Mouse (Mus musculus): ENCODE data around the gene Taf9. TPM values are rescaled to one million over a fixed set of nuclear protein-coding genes. Genes with fewer than 3 reads are reported as not detected.

Taf9 gene
- polyA plus RNA-seq, 2 experiments, result 10.0 to 18.0 TPM

- Histone ChIP-seq H3K4me3 (ENCODE audit: insufficient read depth in 1 of 2, low read depth in 2 of 2, low read length in 2 of 2) (no peak overlapping the region), H3K27me3 (ENCODE audit: control insufficient read depth, insufficient read depth, low read length) (no peaks in the 10 kb centered on the region), H3K9ac (replicated peaks) (no peak overlapping the region), H3K27ac (no peak overlapping the region), H3K4me1 (replicated peaks; ENCODE audit: control insufficient read depth in 2 of 2, insufficient read depth in 2 of 2, low read length in 1 of 2) (no peaks in the 10 kb centered on the region), H3K36me3 (replicated peaks; ENCODE audit: control insufficient read depth, insufficient read depth, low read depth) (peaks cover 10% of the 10 kb centered on the region), H3K9me3 (ENCODE audit: control insufficient read depth, low read length) (no peaks in the 10 kb centered on the region), H3K4me2 (ENCODE audit: low read depth) (no peak overlapping the region)
- ATAC-seq (ENCODE audit: insufficient read depth), result no peak
- DNase-seq (ENCODE audit: low read depth in 3 of 3, low spot score in 3 of 3), result no peak
- WGBS (ENCODE audit: insufficient replicate concordance), result 84% methylated on average over 10 of the region's 10 CpGs
- TF ChIP-seq EP300 (IDR thresholded peaks at IDR 0.05; ENCODE audit: low read depth) (no peak), CTCF (IDR thresholded peaks at IDR 0.05; ENCODE audit: low read depth) (no peak)
These were observed 47.5 kb downstream of the Taf9 start for GRCm38 (mm10) chr13:100698866-100699265.

GRCm38 (mm10) chr13:100703468-100703867 is 52.1 kb downstream of the Taf9 start:
- no peaks in the 10 kb centered on the region for H3K4me1 ChIP-seq (replicated peaks; ENCODE audit: control insufficient read depth in 2 of 2, insufficient read depth in 2 of 2, low read length in 1 of 2)
- H3K9me3 ChIP-seq (ENCODE audit: control insufficient read depth, low read length), result no peaks in the 10 kb centered on the region
- H3K4me2 ChIP-seq (ENCODE audit: low read depth), result no peak overlapping the region
- no peak for ATAC-seq (ENCODE audit: insufficient read depth)
- peaks cover 21% of the 10 kb centered on the region for H3K36me3 ChIP-seq (replicated peaks; ENCODE audit: control insufficient read depth, insufficient read depth, low read depth)
- no peak overlapping the region for H3K9ac ChIP-seq (replicated peaks)
- H3K4me3 ChIP-seq (ENCODE audit: insufficient read depth in 1 of 2, low read depth in 2 of 2, low read length in 2 of 2), result no peak overlapping the region
- no peaks in the 10 kb centered on the region for H3K27me3 ChIP-seq (ENCODE audit: control insufficient read depth, insufficient read depth, low read length)
- WGBS (ENCODE audit: insufficient replicate concordance), result 85% methylated on average over 2 of the region's 2 CpGs
- no peak for DNase-seq (ENCODE audit: low read depth in 3 of 3, low spot score in 3 of 3)
- TF ChIP-seq EP300 (IDR thresholded peaks at IDR 0.05; ENCODE audit: low read depth), result no peak
- TF ChIP-seq CTCF (IDR thresholded peaks at IDR 0.05; ENCODE audit: low read depth), result peak; percentile 38
- H3K27ac ChIP-seq, result no peak overlapping the region

Other genes starting within 250 kb of the Taf9 start
- gene Naip1, start 198.7 kb upstream of the Taf9 start, polyA plus RNA-seq (2012; rRNA removed), result 0.01 TPM in 2 replicates
- gene Naip1, start 198.7 kb upstream of the Taf9 start, polyA plus RNA-seq (2014; fragmentation: Nextera tagmentation; extraction: Ambion mirVana), result not detected in 2 replicates
- gene Gtf2h2, start 159.0 kb upstream of the Taf9 start, polyA plus RNA-seq (2012; rRNA removed), result 18.5 and 26.3 TPM in 2 replicates
- gene Gtf2h2, start 159.0 kb upstream of the Taf9 start, polyA plus RNA-seq (2014; fragmentation: Nextera tagmentation; extraction: Ambion mirVana), result 25.1 and 28.2 TPM in 2 replicates
- gene Ocln, start 98.9 kb upstream of the Taf9 start, polyA plus RNA-seq (2012; rRNA removed), result 2.1 and 2.4 TPM in 2 replicates
- 4.8 and 5.9 TPM in 2 replicates for gene Ocln, start 98.9 kb upstream of the Taf9 start, polyA plus RNA-seq (2014; fragmentation: Nextera tagmentation; extraction: Ambion mirVana)
- gene Marveld2, start 34.6 kb upstream of the Taf9 start, polyA plus RNA-seq (2012; rRNA removed), result 3.0 and 4.0 TPM in 2 replicates
- 5.9 and 6.5 TPM in 2 replicates for gene Marveld2, start 34.6 kb upstream of the Taf9 start, polyA plus RNA-seq (2014; fragmentation: Nextera tagmentation; extraction: Ambion mirVana)
- gene Ak6, start 600 bp upstream of the Taf9 start, polyA plus RNA-seq (2012; rRNA removed), result 74.2 and 111 TPM in 2 replicates
- 183 and 191 TPM in 2 replicates for gene Ak6, start 600 bp upstream of the Taf9 start, polyA plus RNA-seq (2014; fragmentation: Nextera tagmentation; extraction: Ambion mirVana)
- 4.9 and 8.5 TPM in 2 replicates for gene Rad17, start 528 bp upstream of the Taf9 start, polyA plus RNA-seq (2012; rRNA removed)
- 13.6 TPM in 2 replicates for gene Rad17, start 528 bp upstream of the Taf9 start, polyA plus RNA-seq (2014; fragmentation: Nextera tagmentation; extraction: Ambion mirVana)
- gene Ccdc125, start 18.1 kb downstream of the Taf9 start, polyA plus RNA-seq (2012; rRNA removed), result 1.8 and 3.7 TPM in 2 replicates
- 3.4 and 4.2 TPM in 2 replicates for gene Ccdc125, start 18.1 kb downstream of the Taf9 start, polyA plus RNA-seq (2014; fragmentation: Nextera tagmentation; extraction: Ambion mirVana)
- gene Cdk7, start 79.4 kb downstream of the Taf9 start, polyA plus RNA-seq (2012; rRNA removed), result 11.7 and 16.6 TPM in 2 replicates
- 36.7 and 40.2 TPM in 2 replicates for gene Cdk7, start 79.4 kb downstream of the Taf9 start, polyA plus RNA-seq (2014; fragmentation: Nextera tagmentation; extraction: Ambion mirVana)
- 33.5 and 56.1 TPM in 2 replicates for gene Mrps36, start 93.1 kb downstream of the Taf9 start, polyA plus RNA-seq (2012; rRNA removed)
- gene Mrps36, start 93.1 kb downstream of the Taf9 start, polyA plus RNA-seq (2014; fragmentation: Nextera tagmentation; extraction: Ambion mirVana), result 135 and 150 TPM in 2 replicates
- gene Cenph, start 124.3 kb downstream of the Taf9 start, polyA plus RNA-seq (2012; rRNA removed), result 13.9 and 26.6 TPM in 2 replicates
- 40.2 and 40.3 TPM in 2 replicates for gene Cenph, start 124.3 kb downstream of the Taf9 start, polyA plus RNA-seq (2014; fragmentation: Nextera tagmentation; extraction: Ambion mirVana)
- 100 and 123 TPM in 2 replicates for gene Ccnb1, start 135.0 kb downstream of the Taf9 start, polyA plus RNA-seq (2012; rRNA removed)
- gene Ccnb1, start 135.0 kb downstream of the Taf9 start, polyA plus RNA-seq (2014; fragmentation: Nextera tagmentation; extraction: Ambion mirVana), result 255 and 287 TPM in 2 replicates
- gene Slc30a5, start 181.8 kb downstream of the Taf9 start, polyA plus RNA-seq (2012; rRNA removed), result 15.6 and 20.6 TPM in 2 replicates
- gene Slc30a5, start 181.8 kb downstream of the Taf9 start, polyA plus RNA-seq (2014; fragmentation: Nextera tagmentation; extraction: Ambion mirVana), result 27.4 and 30.4 TPM in 2 replicates